21 mouse cellular contexts compared by ENCODE assay signal in genomic region chr10:80553997-80554396, GRCm38 (mm10). TPM values are rescaled to one million over a fixed set of nuclear protein-coding genes. Genes with fewer than 3 reads are reported as not detected.
DNase-seq lines count a peak whose midpoint lies in the region; ATAC-seq and TF ChIP-seq lines count a peak whose summit lies in the region.
"Had no signal": no experiment of that assay in that cellular context is flagged by ENCODE, and none has a peak within 500 bp of the region (broad histone marks: within the 10 kb centered on the region; RNA-seq: fewer than 3 reads in every experiment).

No protein-coding gene starts in this region.

- no peak overlapping the region for H3K4me3 ChIP-seq in heart, embryonic 12.5 days
- H3K4me3 ChIP-seq in intestine, embryonic 16.5 days (ENCODE audit: low read length) = no peak overlapping the region
- H3K4me3 ChIP-seq in intestine, embryonic 15.5 days (replicated peaks) = no peak overlapping the region
- H3K4me3 ChIP-seq in embryonic facial prominence, embryonic 10.5 days = peak overlapping the region; percentile 16; the same call in 1 of the 2 replicates
- peak overlapping the region; percentile 5 to 45 for H3K4me3 ChIP-seq in liver, embryonic 14.5 days (ENCODE audit: insufficient read depth in 1 of 2, low read depth in 2 of 2, low read length in 2 of 2)
- no peak overlapping the region for H3K4me3 ChIP-seq in midbrain, embryonic 16.5 days (ENCODE audit: low read depth, low read length)
- H3K4me3 ChIP-seq: limb, embryonic 13.5 days; lung, embryonic 15.5 days; midbrain, embryonic 13.5 days; myocyte had no signal

- WGBS in heart, embryonic 12.5 days = 53% methylated on average over 6 of the region's 6 CpGs
- 93% methylated on average over 6 of the region's 6 CpGs for WGBS in intestine, embryonic 16.5 days
- WGBS in intestine, embryonic 15.5 days = 86% methylated on average over 6 of the region's 6 CpGs
- WGBS in embryonic facial prominence, embryonic 10.5 days = 88% methylated on average over 6 of the region's 6 CpGs
- WGBS in liver, embryonic 14.5 days (ENCODE audit: insufficient replicate concordance) = 43% methylated on average over 6 of the region's 6 CpGs
- 90% methylated on average over 6 of the region's 6 CpGs for WGBS in midbrain, embryonic 16.5 days

- no peaks in the 10 kb centered on the region for H3K27me3 ChIP-seq in heart, embryonic 12.5 days (replicated peaks)
- no peaks in the 10 kb centered on the region for H3K27me3 ChIP-seq in intestine, embryonic 16.5 days (replicated peaks; ENCODE audit: control insufficient read depth, insufficient read depth, low read length)
- no peaks in the 10 kb centered on the region for H3K27me3 ChIP-seq in intestine, embryonic 15.5 days (replicated peaks)
- no peaks in the 10 kb centered on the region for H3K27me3 ChIP-seq in embryonic facial prominence, embryonic 10.5 days (replicated peaks; ENCODE audit: low read depth, poor library complexity, severe bottlenecking)
- no peaks in the 10 kb centered on the region for H3K27me3 ChIP-seq in liver, embryonic 14.5 days (ENCODE audit: control insufficient read depth, insufficient read depth, low read length)
- H3K27me3 ChIP-seq in midbrain, embryonic 16.5 days (ENCODE audit: control insufficient read depth, insufficient read depth, low read depth, low read length) = no peaks in the 10 kb centered on the region
- H3K27me3 ChIP-seq: limb, embryonic 13.5 days; lung, embryonic 15.5 days; midbrain, embryonic 13.5 days had no signal

- no peak; the same call in 1 of the 2 replicates for ATAC-seq in heart, embryonic 12.5 days (ENCODE audit: insufficient number of reproducible peaks, low FRiP score)
- peak; percentile 3; the same call in 1 of the 2 replicates for ATAC-seq in intestine, embryonic 16.5 days
- ATAC-seq in intestine, embryonic 15.5 days = no peak
- peak; percentile 55 for ATAC-seq in liver, embryonic 14.5 days (ENCODE audit: insufficient read depth)
- ATAC-seq in midbrain, embryonic 16.5 days = no peak
- ATAC-seq: forebrain, embryonic 14.5 days; hindbrain, embryonic 16.5 days; midbrain, embryonic 13.5 days had no signal

- H3K4me1 ChIP-seq in heart, embryonic 12.5 days (replicated peaks) = peaks cover 48% of the 10 kb centered on the region
- peaks cover 26% of the 10 kb centered on the region for H3K4me1 ChIP-seq in intestine, embryonic 16.5 days (ENCODE audit: control insufficient read depth, insufficient read depth, low read length)
- peaks cover 33% of the 10 kb centered on the region for H3K4me1 ChIP-seq in intestine, embryonic 15.5 days (replicated peaks)
- H3K4me1 ChIP-seq in embryonic facial prominence, embryonic 10.5 days = peaks cover 28% of the 10 kb centered on the region
- H3K4me1 ChIP-seq in liver, embryonic 14.5 days (replicated peaks; ENCODE audit: control insufficient read depth in 2 of 2, insufficient read depth in 2 of 2, low read length in 1 of 2) = peaks cover 25 to 43% of the 10 kb centered on the region in 2 experiments
- peaks cover 7% of the 10 kb centered on the region; the same call in 1 of the 2 replicates for H3K4me1 ChIP-seq in midbrain, embryonic 16.5 days (ENCODE audit: control insufficient read depth, insufficient read depth, low read length)

- peak overlapping the region; percentile 12; the same call in 1 of the 2 replicates for H3K9ac ChIP-seq in heart, embryonic 12.5 days
- no peak overlapping the region for H3K9ac ChIP-seq in intestine, embryonic 16.5 days (ENCODE audit: low read depth, low read length)
- no peak overlapping the region for H3K9ac ChIP-seq in intestine, embryonic 15.5 days
- H3K9ac ChIP-seq in liver, embryonic 14.5 days (replicated peaks) = peak overlapping the region; percentile 64
- H3K9ac ChIP-seq in midbrain, embryonic 16.5 days (ENCODE audit: low read depth, low read length) = no peak overlapping the region
- H3K9ac ChIP-seq: limb, embryonic 13.5 days; lung, embryonic 15.5 days; midbrain, embryonic 13.5 days had no signal

- H3K36me3 ChIP-seq in heart, embryonic 12.5 days = peaks cover 20% of the 10 kb centered on the region
- H3K36me3 ChIP-seq in intestine, embryonic 16.5 days (ENCODE audit: control insufficient read depth, insufficient read depth, low read length) = peaks cover 7% of the 10 kb centered on the region; the same call in 1 of the 2 replicates
- peaks cover 12% of the 10 kb centered on the region; the same call in 1 of the 2 replicates for H3K36me3 ChIP-seq in intestine, embryonic 15.5 days
- peaks cover 37% of the 10 kb centered on the region for H3K36me3 ChIP-seq in embryonic facial prominence, embryonic 10.5 days (replicated peaks)
- H3K36me3 ChIP-seq in liver, embryonic 14.5 days (replicated peaks; ENCODE audit: control insufficient read depth, insufficient read depth, low read depth) = peaks cover 13% of the 10 kb centered on the region
- peaks cover 10% of the 10 kb centered on the region; the same call in 1 of the 2 replicates for H3K36me3 ChIP-seq in midbrain, embryonic 16.5 days (ENCODE audit: control insufficient read depth, insufficient read depth, low read length)

- peak overlapping the region; percentile 39 for H3K4me2 ChIP-seq in heart, embryonic 12.5 days
- H3K4me2 ChIP-seq in intestine, embryonic 16.5 days (ENCODE audit: low read depth, low read length) = no peak overlapping the region
- no peak overlapping the region for H3K4me2 ChIP-seq in intestine, embryonic 15.5 days (replicated peaks)
- H3K4me2 ChIP-seq in liver, embryonic 14.5 days (ENCODE audit: low read depth) = peak overlapping the region; percentile 88
- H3K4me2 ChIP-seq in midbrain, embryonic 16.5 days (ENCODE audit: low read length) = no peak overlapping the region
- H3K4me2 ChIP-seq: limb, embryonic 13.5 days; lung, embryonic 15.5 days; midbrain, embryonic 13.5 days had no signal

- no peak for TF ChIP-seq CTCF in liver, embryonic 14.5 days (IDR thresholded peaks at IDR 0.05; ENCODE audit: low read depth)

- no peak for TF ChIP-seq EP300 in liver, embryonic 14.5 days (IDR thresholded peaks at IDR 0.05; ENCODE audit: low read depth)

- H3K27ac ChIP-seq in heart, embryonic 12.5 days (ENCODE audit: poor library complexity, severe bottlenecking) = peak overlapping the region; percentile 50; the same call in 1 of the 2 replicates
- no peak overlapping the region for H3K27ac ChIP-seq in intestine, embryonic 16.5 days (ENCODE audit: low read length)
- no peak overlapping the region for H3K27ac ChIP-seq in intestine, embryonic 15.5 days
- H3K27ac ChIP-seq in embryonic facial prominence, embryonic 10.5 days (replicated peaks) = no peak overlapping the region
- H3K27ac ChIP-seq in liver, embryonic 14.5 days = peak overlapping the region; percentile 97
- no peak overlapping the region for H3K27ac ChIP-seq in midbrain, embryonic 16.5 days (ENCODE audit: low read length)
- H3K27ac ChIP-seq: limb, embryonic 13.5 days; lung, embryonic 15.5 days; midbrain, embryonic 13.5 days had no signal

- no peaks in the 10 kb centered on the region for H3K9me3 ChIP-seq in heart, embryonic 12.5 days (replicated peaks)
- no peaks in the 10 kb centered on the region for H3K9me3 ChIP-seq in intestine, embryonic 16.5 days (ENCODE audit: control insufficient read depth, low read length)
- H3K9me3 ChIP-seq in intestine, embryonic 15.5 days = no peaks in the 10 kb centered on the region
- no peaks in the 10 kb centered on the region for H3K9me3 ChIP-seq in embryonic facial prominence, embryonic 10.5 days
- no peaks in the 10 kb centered on the region for H3K9me3 ChIP-seq in liver, embryonic 14.5 days (ENCODE audit: control insufficient read depth, low read length)
- H3K9me3 ChIP-seq in midbrain, embryonic 16.5 days (replicated peaks; ENCODE audit: control insufficient read depth, low read length, poor library complexity, severe bottlenecking) = no peaks in the 10 kb centered on the region
- H3K9me3 ChIP-seq: limb, embryonic 13.5 days; lung, embryonic 15.5 days; midbrain, embryonic 13.5 days had no signal

- no peak for DNase-seq in heart, adult 9 months (ENCODE audit: low spot score in 2 of 2)
- DNase-seq in embryonic facial prominence, embryonic 10.5 days (ENCODE audit: low spot score) = no peak
- DNase-seq in liver, embryonic 14.5 days (ENCODE audit: low read depth in 3 of 3, low spot score in 3 of 3) = no peak
- no peak for DNase-seq in spleen, postnatal 4 days (ENCODE audit: low spot score in 2 of 2)
- DNase-seq: adrenal gland, postnatal 25 days; cerebellum, adult 18-20 months; gastrocnemius, postnatal 10 days; kidney, adult 11 months; lung, postnatal 4 days; thymus, postnatal 25 days had no signal

RNA-seq across cellular contexts. Expression of gene Rexo1, which starts 7.4 kb away (rescaled TPM):
- 21.5 and 22.2 TPM in 2 replicates for polyA plus RNA-seq in heart, embryonic 12.5 days (2016; fragmentation: Nextera tagmentation; extraction: Ambion mirVana)
- 21.5 and 21.9 TPM in 2 replicates for polyA plus RNA-seq in intestine, embryonic 16.5 days (2015; fragmentation: Nextera tagmentation; extraction: Ambion mirVana)
- 23.6 and 25.0 TPM in 2 replicates for polyA plus RNA-seq in intestine, embryonic 15.5 days (2015; fragmentation: Nextera tagmentation; extraction: Ambion mirVana)
- polyA plus RNA-seq in embryonic facial prominence, embryonic 10.5 days (2016; fragmentation: Nextera tagmentation; extraction: Ambion mirVana) = 34.7 and 35.0 TPM in 2 replicates
- 19.1 and 24.8 TPM in 2 replicates for polyA plus RNA-seq in liver, embryonic 14.5 days (2012; rRNA removed)
- polyA plus RNA-seq in liver, embryonic 14.5 days (2014; fragmentation: Nextera tagmentation; extraction: Ambion mirVana) = 10.7 and 14.0 TPM in 2 replicates
- polyA plus RNA-seq in midbrain, embryonic 16.5 days (2015; fragmentation: Nextera tagmentation; extraction: Ambion mirVana) = 26.9 and 27.6 TPM in 2 replicates

RNA-seq across cellular contexts. Expression of gene Atp8b3, which starts 15.1 kb away (rescaled TPM):
- 0.05 and 0.17 TPM in 2 replicates for polyA plus RNA-seq in heart, embryonic 12.5 days (2016; fragmentation: Nextera tagmentation; extraction: Ambion mirVana)
- polyA plus RNA-seq in intestine, embryonic 16.5 days (2015; fragmentation: Nextera tagmentation; extraction: Ambion mirVana) = 0.09 and 0.17 TPM in 2 replicates
- polyA plus RNA-seq in intestine, embryonic 15.5 days (2015; fragmentation: Nextera tagmentation; extraction: Ambion mirVana) = 0.09 and 0.19 TPM in 2 replicates
- 0.51 and 0.75 TPM in 2 replicates for polyA plus RNA-seq in embryonic facial prominence, embryonic 10.5 days (2016; fragmentation: Nextera tagmentation; extraction: Ambion mirVana)
- polyA plus RNA-seq in liver, embryonic 14.5 days (2012; rRNA removed) = 0.01 and 0.02 TPM in 2 replicates
- polyA plus RNA-seq in liver, embryonic 14.5 days (2014; fragmentation: Nextera tagmentation; extraction: Ambion mirVana) = 0.05 TPM in 1 of 2 replicates, not detected in the other
- 1.1 and 1.4 TPM in 2 replicates for polyA plus RNA-seq in midbrain, embryonic 16.5 days (2015; fragmentation: Nextera tagmentation; extraction: Ambion mirVana)
- polyA plus RNA-seq: large intestine, adult 2 months had no signal

RNA-seq across cellular contexts. Expression of gene Klf16, which starts 23.1 kb away (rescaled TPM):
- polyA plus RNA-seq in heart, embryonic 12.5 days (2016; fragmentation: Nextera tagmentation; extraction: Ambion mirVana) = 7.9 and 8.5 TPM in 2 replicates
- polyA plus RNA-seq in intestine, embryonic 16.5 days (2015; fragmentation: Nextera tagmentation; extraction: Ambion mirVana) = 7.0 and 7.4 TPM in 2 replicates
- polyA plus RNA-seq in intestine, embryonic 15.5 days (2015; fragmentation: Nextera tagmentation; extraction: Ambion mirVana) = 8.3 TPM in 2 replicates
- 8.5 TPM in 2 replicates for polyA plus RNA-seq in embryonic facial prominence, embryonic 10.5 days (2016; fragmentation: Nextera tagmentation; extraction: Ambion mirVana)
- polyA plus RNA-seq in liver, embryonic 14.5 days (2012; rRNA removed) = 12.5 and 13.8 TPM in 2 replicates
- 10.6 and 12.3 TPM in 2 replicates for polyA plus RNA-seq in liver, embryonic 14.5 days (2014; fragmentation: Nextera tagmentation; extraction: Ambion mirVana)
- 4.9 and 5.5 TPM in 2 replicates for polyA plus RNA-seq in midbrain, embryonic 16.5 days (2015; fragmentation: Nextera tagmentation; extraction: Ambion mirVana)

RNA-seq across cellular contexts. Expression of gene Abhd17a, which starts 36.1 kb away (rescaled TPM):
- 99.4 and 105 TPM in 2 replicates for polyA plus RNA-seq in heart, embryonic 12.5 days (2016; fragmentation: Nextera tagmentation; extraction: Ambion mirVana)
- polyA plus RNA-seq in intestine, embryonic 16.5 days (2015; fragmentation: Nextera tagmentation; extraction: Ambion mirVana) = 63.1 and 79.7 TPM in 2 replicates
- 95.7 and 101 TPM in 2 replicates for polyA plus RNA-seq in intestine, embryonic 15.5 days (2015; fragmentation: Nextera tagmentation; extraction: Ambion mirVana)
- polyA plus RNA-seq in embryonic facial prominence, embryonic 10.5 days (2016; fragmentation: Nextera tagmentation; extraction: Ambion mirVana) = 79.8 and 84.9 TPM in 2 replicates
- polyA plus RNA-seq in liver, embryonic 14.5 days (2012; rRNA removed) = 41.2 and 51.0 TPM in 2 replicates
- polyA plus RNA-seq in liver, embryonic 14.5 days (2014; fragmentation: Nextera tagmentation; extraction: Ambion mirVana) = 55.0 and 63.4 TPM in 2 replicates
- polyA plus RNA-seq in midbrain, embryonic 16.5 days (2015; fragmentation: Nextera tagmentation; extraction: Ambion mirVana) = 97.0 and 108 TPM in 2 replicates

RNA-seq across cellular contexts. Expression of gene Scamp4, which starts 48.7 kb away (rescaled TPM):
- polyA plus RNA-seq in heart, embryonic 12.5 days (2016; fragmentation: Nextera tagmentation; extraction: Ambion mirVana) = 67.4 and 70.0 TPM in 2 replicates
- 125 and 127 TPM in 2 replicates for polyA plus RNA-seq in intestine, embryonic 16.5 days (2015; fragmentation: Nextera tagmentation; extraction: Ambion mirVana)
- 105 and 114 TPM in 2 replicates for polyA plus RNA-seq in intestine, embryonic 15.5 days (2015; fragmentation: Nextera tagmentation; extraction: Ambion mirVana)
- polyA plus RNA-seq in embryonic facial prominence, embryonic 10.5 days (2016; fragmentation: Nextera tagmentation; extraction: Ambion mirVana) = 84.8 and 88.2 TPM in 2 replicates
- 22.0 and 27.6 TPM in 2 replicates for polyA plus RNA-seq in liver, embryonic 14.5 days (2012; rRNA removed)
- 34.6 and 39.8 TPM in 2 replicates for polyA plus RNA-seq in liver, embryonic 14.5 days (2014; fragmentation: Nextera tagmentation; extraction: Ambion mirVana)
- polyA plus RNA-seq in midbrain, embryonic 16.5 days (2015; fragmentation: Nextera tagmentation; extraction: Ambion mirVana) = 61.2 and 64.3 TPM in 2 replicates

Comparison
In these comparisons a context has a peak if more than half of its experiments do, and no peak if none do; other contexts are left out.
1. ATAC-seq: peak in intestine, embryonic 16.5 days (single experiment) and liver, embryonic 14.5 days (single experiment); none in heart, embryonic 12.5 days (single experiment), intestine, embryonic 15.5 days (single experiment) and midbrain, embryonic 16.5 days (single experiment).
2. H3K27ac ChIP-seq: peak in heart, embryonic 12.5 days (single experiment) and liver, embryonic 14.5 days (single experiment); none in intestine, embryonic 16.5 days (single experiment), intestine, embryonic 15.5 days (single experiment), embryonic facial prominence, embryonic 10.5 days (single experiment) and midbrain, embryonic 16.5 days (single experiment).
3. H3K4me2 ChIP-seq: peak in heart, embryonic 12.5 days (single experiment) and liver, embryonic 14.5 days (single experiment); none in intestine, embryonic 16.5 days (single experiment), intestine, embryonic 15.5 days (single experiment) and midbrain, embryonic 16.5 days (single experiment).
4. H3K4me3 ChIP-seq: peak in embryonic facial prominence, embryonic 10.5 days (single experiment) and liver, embryonic 14.5 days (2 of 2); none in heart, embryonic 12.5 days (single experiment), intestine, embryonic 16.5 days (single experiment), intestine, embryonic 15.5 days (single experiment) and midbrain, embryonic 16.5 days (single experiment).
5. H3K9ac ChIP-seq: peak in heart, embryonic 12.5 days (single experiment) and liver, embryonic 14.5 days (single experiment); none in intestine, embryonic 16.5 days (single experiment), intestine, embryonic 15.5 days (single experiment) and midbrain, embryonic 16.5 days (single experiment).